Mouse (Mus musculus) urinary bladder, adult 2 months (tissue): ENCODE results near the gene Prss35. TPM values are rescaled to one million over a fixed set of nuclear protein-coding genes. Genes with fewer than 3 reads are reported as not detected.

ENCODE experiments used
- DNase-seq: peaks from one replicate; pipeline ENCODE4 v3.0.0; 2022; ENCODE audit warnings: low spot score
- polyA plus RNA-seq: library from polyadenylated mRNA; depleted of rRNA; stranded (reverse); fragments of >200 nt; gene quantifications from 2 replicates; pipeline ENCODE4 v1.2.3, GENCODE M21; 2012; rRNA removed

Prss35 gene
- polyA plus RNA-seq, 1 experiment = 19.4 TPM

- no peak for DNase-seq
These were observed 55.2 kb downstream of the Prss35 start for GRCm38 (mm10) chr9:86798686-86799085.

- DNase-seq = no peak
These were observed 55.6 kb downstream of the Prss35 start for GRCm38 (mm10) chr9:86799099-86799498.

- DNase-seq = no peak
These were observed 57.2 kb downstream of the Prss35 start for GRCm38 (mm10) chr9:86800600-86801163.

Other genes starting within 250 kb of the Prss35 start
- 9.4 and 12.4 TPM in 2 replicates for gene Pgm3, start 171.8 kb upstream of the Prss35 start, polyA plus RNA-seq
- gene Rwdd2a, start 171.7 kb upstream of the Prss35 start, polyA plus RNA-seq = 1.7 and 1.8 TPM in 2 replicates
- 120 and 127 TPM in 2 replicates for gene Me1, start 47.7 kb upstream of the Prss35 start, polyA plus RNA-seq
- 2.3 and 2.7 TPM in 2 replicates for gene Snap91, start 137.0 kb downstream of the Prss35 start, polyA plus RNA-seq